Mouse (Mus musculus): ENCODE results near the gene Gm13030. TPM values are rescaled to one million over a fixed set of nuclear protein-coding genes. Genes with fewer than 3 reads are reported as not detected.
A peak's percentile ranks its signal among the peaks of the same experiment; 100 is the strongest.
"Not testable (repeated sequence)": the region's sequence is repeated elsewhere in the genome, so short reads cannot be mapped to it uniquely, and the experiment has no call there.

Gm13030 gene
- polyA plus RNA-seq, 1 experiment = not detected

DNA sequence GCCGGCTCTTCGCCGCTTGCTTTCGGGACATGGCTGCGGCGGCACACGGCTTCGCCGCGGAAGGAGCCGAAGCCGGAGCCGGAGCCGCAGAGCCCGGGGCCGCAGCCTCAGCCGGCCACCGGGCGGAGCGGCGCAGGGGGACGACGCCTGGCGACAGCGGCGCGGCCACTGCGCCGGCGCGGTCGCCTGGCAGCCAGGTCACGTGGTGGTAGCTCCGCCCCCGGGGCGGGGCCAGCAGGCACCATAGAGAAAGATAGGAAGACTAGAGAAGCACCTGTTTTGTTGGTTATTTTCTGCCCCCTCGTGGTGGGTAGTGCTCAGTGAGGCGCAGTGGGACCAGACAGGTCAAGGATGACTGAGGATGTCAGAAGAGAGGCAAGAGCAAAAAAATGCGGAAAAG, 40.0 kb upstream of the Gm13030 start, which contains the start of gene Otud3:
Otud3 (minus strand) TSS at position 149 of the 400 bp plus-strand sequence.
- H3K27me3 ChIP-seq (ENCODE audit: control insufficient read depth, insufficient read depth, insufficient read length) = no peaks in the 10 kb centered on the region

DNA sequence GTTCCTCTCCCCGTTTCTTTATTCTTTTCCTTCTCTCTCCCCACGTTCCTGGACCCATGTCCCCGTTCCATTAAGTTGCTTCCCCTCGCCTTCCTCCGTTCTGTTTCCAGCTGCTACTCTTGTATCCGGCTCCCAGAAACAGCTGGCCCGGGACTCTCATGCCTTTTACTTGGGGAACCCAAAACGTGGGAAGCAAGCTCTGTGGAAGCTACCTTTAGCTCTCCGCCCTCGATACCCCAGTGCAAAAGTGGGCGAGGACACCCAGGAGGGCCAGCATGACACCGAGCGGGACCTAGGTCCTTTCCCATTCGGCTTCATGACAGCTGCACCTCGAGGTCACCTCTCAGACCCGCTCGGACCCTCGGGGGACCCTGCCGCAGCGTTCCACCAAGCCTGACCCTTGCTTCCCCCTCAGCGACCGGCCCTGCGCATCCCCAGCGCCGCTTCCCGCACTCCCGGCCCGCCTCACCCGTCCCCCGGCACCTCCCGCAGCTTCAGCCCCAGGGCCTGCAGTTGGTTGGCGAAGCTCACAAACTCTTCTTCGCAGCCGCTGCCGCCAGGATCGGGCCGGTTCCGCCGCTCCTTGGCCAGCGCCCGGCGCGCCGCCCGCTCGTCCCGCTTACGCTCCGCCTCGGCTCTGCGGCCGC, 39.5 kb upstream of the Gm13030 start:
- TF ChIP-seq TCF3 (IDR thresholded peaks at IDR 0.05; ENCODE audit: insufficient read length, low read depth) = no peak
- TF ChIP-seq REST (IDR thresholded peaks at IDR 0.05; ENCODE audit: insufficient read depth, insufficient read length) = no peak
- TF ChIP-seq MYOD1 (IDR thresholded peaks at IDR 0.05; ENCODE audit: control insufficient read depth in 1 of 3, insufficient read length in 2 of 3, low read depth in 2 of 3) = no peak
- TF ChIP-seq USF1 (IDR thresholded peaks at IDR 0.05; ENCODE audit: low read depth) = no peak
- TF ChIP-seq MAX (IDR thresholded peaks at IDR 0.05; ENCODE audit: low read depth) = no peak
- TF ChIP-seq POLR2AphosphoS2 (IDR thresholded peaks at IDR 0.05; ENCODE audit: insufficient read length, low read depth) = no peak
- no peak for TF ChIP-seq CEBPB (IDR thresholded peaks at IDR 0.05; ENCODE audit: insufficient read depth, poor library complexity, severe bottlenecking)
- TF ChIP-seq E2F4 (IDR thresholded peaks at IDR 0.05; ENCODE audit: insufficient read depth) = no peak
- TF ChIP-seq POLR2A (IDR thresholded peaks at IDR 0.05; ENCODE audit: insufficient read length, low read depth) = no peak
- no peak for TF ChIP-seq TCF12 (IDR thresholded peaks at IDR 0.05; ENCODE audit: insufficient read depth, poor library complexity, severe bottlenecking)
- Histone ChIP-seq H3K27me3 (ENCODE audit: control insufficient read depth, insufficient read depth, insufficient read length) (no peaks in the 10 kb centered on the region), H3K36me3 (ENCODE audit: control insufficient read depth, insufficient read depth) (no peaks in the 10 kb centered on the region), H3ac (ENCODE audit: control insufficient read depth, insufficient read length) (peak overlapping the region; percentile 73), H3K79me2 (ENCODE audit: control insufficient read depth, insufficient read depth) (peaks cover 7% of the 10 kb centered on the region), H3K4me3 (peak overlapping the region; percentile 32), H3K4me2 (ENCODE audit: low read depth) (peak overlapping the region; percentile 93)

More for the DNA sequence above, 40.0 kb upstream of the Gm13030 start, which contains the start of gene Otud3:
- Histone ChIP-seq H3ac (ENCODE audit: control insufficient read depth, insufficient read length) (peak within 1 kb of the TSS; percentile 73), H3K79me2 (ENCODE audit: control insufficient read depth, insufficient read depth) (peaks cover 7% of the 10 kb centered on the region), H3K36me3 (ENCODE audit: control insufficient read depth, insufficient read depth) (no peaks in the 10 kb centered on the region), H3K4me3 (peak within 1 kb of the TSS; percentile 32), H3K4me2 (ENCODE audit: low read depth) (peak within 1 kb of the TSS; percentile 93)
- TF ChIP-seq TCF3 (IDR thresholded peaks at IDR 0.05; ENCODE audit: insufficient read length, low read depth) (no peak), REST (IDR thresholded peaks at IDR 0.05; ENCODE audit: insufficient read depth, insufficient read length) (no peak), MYOG (IDR thresholded peaks at IDR 0.05; ENCODE audit: control insufficient read depth in 1 of 3, insufficient read depth in 1 of 3, insufficient read length in 2 of 3, low read depth in 2 of 3) (peak in 1 of 3 experiments; percentile 8), E2F4 (IDR thresholded peaks at IDR 0.05; ENCODE audit: insufficient read depth) (no peak), CEBPB (IDR thresholded peaks at IDR 0.05; ENCODE audit: insufficient read depth, poor library complexity, severe bottlenecking) (no peak), MAX (IDR thresholded peaks at IDR 0.05; ENCODE audit: low read depth) (no peak), MYOD1 (IDR thresholded peaks at IDR 0.05; ENCODE audit: control insufficient read depth in 1 of 3, insufficient read length in 2 of 3, low read depth in 2 of 3) (no peak), POLR2AphosphoS2 (IDR thresholded peaks at IDR 0.05; ENCODE audit: insufficient read length, low read depth) (peak; percentile 74), SRF (IDR thresholded peaks at IDR 0.05; ENCODE audit: control insufficient read depth, insufficient read length, low read depth) (no peak), TCF12 (IDR thresholded peaks at IDR 0.05; ENCODE audit: insufficient read depth, poor library complexity, severe bottlenecking) (no peak), POLR2A (IDR thresholded peaks at IDR 0.05; ENCODE audit: insufficient read length, low read depth) (peak; percentile 84), USF1 (IDR thresholded peaks at IDR 0.05; ENCODE audit: low read depth) (peak; percentile 84)

DNA sequence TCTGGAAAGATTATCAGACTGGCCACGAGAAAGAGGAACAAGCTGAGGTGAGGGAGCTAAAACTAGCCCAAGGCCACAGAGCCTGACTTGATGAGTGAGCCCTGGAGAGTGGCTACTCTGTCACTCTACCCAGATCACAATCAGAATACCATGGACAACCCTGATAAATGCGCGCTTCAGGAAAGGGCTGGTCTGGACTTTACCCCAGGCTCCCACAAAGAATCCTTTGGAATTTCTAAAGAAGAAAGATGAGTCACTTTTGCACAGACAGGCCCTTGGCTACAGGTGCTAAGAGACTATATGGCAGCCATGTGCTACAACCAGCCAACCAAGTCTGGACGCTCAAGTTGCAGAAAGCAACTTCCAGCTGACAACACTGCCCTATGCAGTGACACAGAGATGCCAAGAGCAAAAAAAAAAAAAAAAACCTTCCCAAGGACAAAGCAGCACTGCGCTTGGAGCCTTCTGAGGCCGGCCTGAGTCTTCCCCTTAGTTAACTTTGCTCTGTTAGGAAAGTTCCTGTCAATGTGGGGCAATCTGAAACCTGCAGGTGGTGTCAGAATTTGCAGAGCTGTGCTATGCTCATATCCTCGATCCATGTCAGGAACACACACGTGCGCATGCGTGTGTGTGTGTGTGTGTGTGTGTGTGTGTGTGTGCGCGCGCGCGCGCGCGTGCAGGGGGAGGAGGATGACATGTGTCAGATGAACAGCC, 32.0 kb upstream of the Gm13030 start:
- TF ChIP-seq MAX (IDR thresholded peaks at IDR 0.05; ENCODE audit: low read depth) (no peak), REST (IDR thresholded peaks at IDR 0.05; ENCODE audit: insufficient read depth, insufficient read length) (no peak), CEBPB (IDR thresholded peaks at IDR 0.05; ENCODE audit: insufficient read depth, poor library complexity, severe bottlenecking) (no peak), MYOG (IDR thresholded peaks at IDR 0.05; ENCODE audit: control insufficient read depth in 1 of 3, insufficient read depth in 1 of 3, insufficient read length in 2 of 3, low read depth in 2 of 3) (no peak), POLR2AphosphoS2 (IDR thresholded peaks at IDR 0.05; ENCODE audit: insufficient read length, low read depth) (no peak), SRF (IDR thresholded peaks at IDR 0.05; ENCODE audit: control insufficient read depth, insufficient read length, low read depth) (no peak), TCF12 (IDR thresholded peaks at IDR 0.05; ENCODE audit: insufficient read depth, poor library complexity, severe bottlenecking) (no peak), MYOD1 (IDR thresholded peaks at IDR 0.05; ENCODE audit: control insufficient read depth in 1 of 3, insufficient read length in 2 of 3, low read depth in 2 of 3) (no peak), E2F4 (IDR thresholded peaks at IDR 0.05; ENCODE audit: insufficient read depth) (no peak), TCF3 (IDR thresholded peaks at IDR 0.05; ENCODE audit: insufficient read length, low read depth) (no peak), POLR2A (IDR thresholded peaks at IDR 0.05; ENCODE audit: insufficient read length, low read depth) (no peak), USF1 (IDR thresholded peaks at IDR 0.05; ENCODE audit: low read depth) (no peak)
- peaks cover 18% of the 10 kb centered on the region for H3K36me3 ChIP-seq (ENCODE audit: control insufficient read depth, insufficient read depth)
- no peaks in the 10 kb centered on the region for H3K79me2 ChIP-seq (ENCODE audit: control insufficient read depth, insufficient read depth)
- no peak overlapping the region for H3K4me2 ChIP-seq (ENCODE audit: low read depth)
- H3K27me3 ChIP-seq (ENCODE audit: control insufficient read depth, insufficient read depth, insufficient read length) = no peaks in the 10 kb centered on the region
- no peak overlapping the region for H3ac ChIP-seq (ENCODE audit: control insufficient read depth, insufficient read length)
- H3K4me3 ChIP-seq = no peak overlapping the region

DNA sequence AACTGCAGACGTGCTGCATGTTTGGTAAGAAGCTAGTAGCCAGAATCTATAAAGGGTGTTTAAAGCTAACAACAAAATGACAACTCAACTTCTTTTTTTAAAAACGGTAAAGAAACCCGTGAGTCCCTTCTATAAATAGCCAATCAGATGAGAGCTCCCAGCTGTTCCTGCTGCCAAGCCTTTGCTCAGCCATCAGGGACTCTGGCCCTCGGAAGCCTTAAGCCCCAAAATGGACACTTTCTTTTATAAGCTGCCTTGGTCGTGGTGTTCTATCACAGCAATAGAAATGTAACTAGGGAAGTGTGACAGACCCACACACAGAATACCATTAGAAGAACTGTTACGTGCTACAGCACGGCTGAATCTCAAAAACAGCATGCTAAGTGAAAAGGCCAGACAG, 25.6 kb upstream of the Gm13030 start:
- TF ChIP-seq MYOG (IDR thresholded peaks at IDR 0.05; ENCODE audit: control insufficient read depth in 1 of 3, insufficient read depth in 1 of 3, insufficient read length in 2 of 3, low read depth in 2 of 3) (peak in 1 of 3 experiments; percentile 46), MYOD1 (IDR thresholded peaks at IDR 0.05; ENCODE audit: control insufficient read depth in 1 of 3, insufficient read length in 2 of 3, low read depth in 2 of 3) (no peak), POLR2AphosphoS2 (IDR thresholded peaks at IDR 0.05; ENCODE audit: insufficient read length, low read depth) (no peak), USF1 (IDR thresholded peaks at IDR 0.05; ENCODE audit: low read depth) (no peak)

DNA sequence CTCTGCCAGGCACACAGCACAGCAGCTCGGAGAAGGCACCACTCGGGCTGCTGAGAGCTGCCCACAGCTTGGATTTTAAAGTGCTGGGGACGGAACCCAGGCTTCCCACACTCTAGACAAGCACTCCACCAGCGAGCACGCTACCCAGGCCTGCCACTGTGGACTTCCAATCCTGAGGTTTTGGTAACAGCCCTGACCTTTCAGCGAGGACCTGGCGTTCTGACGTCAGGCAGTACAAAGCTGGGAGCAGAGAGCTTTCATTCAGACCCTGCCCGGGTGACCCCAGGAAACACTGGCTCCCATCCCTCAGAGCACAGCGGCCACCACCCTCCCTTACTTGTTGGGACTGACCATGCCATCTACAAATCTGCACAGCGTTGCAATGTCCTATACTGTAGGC, 20.0 kb upstream of the Gm13030 start:
- not testable (repeated sequence) for H3ac ChIP-seq (ENCODE audit: control insufficient read depth, insufficient read length); H3K4me2 ChIP-seq (ENCODE audit: low read depth); H3K27me3 ChIP-seq (ENCODE audit: control insufficient read depth, insufficient read depth, insufficient read length); H3K79me2 ChIP-seq (ENCODE audit: control insufficient read depth, insufficient read depth); H3K4me3 ChIP-seq; H3K36me3 ChIP-seq (ENCODE audit: control insufficient read depth, insufficient read depth)

More for the DNA sequence above, 25.6 kb upstream of the Gm13030 start:
- Histone ChIP-seq H3K79me2 (ENCODE audit: control insufficient read depth, insufficient read depth) (no peaks in the 10 kb centered on the region), H3K4me2 (ENCODE audit: low read depth) (no peak overlapping the region), H3ac (ENCODE audit: control insufficient read depth, insufficient read length) (no peak overlapping the region), H3K4me3 (no peak overlapping the region), H3K27me3 (ENCODE audit: control insufficient read depth, insufficient read depth, insufficient read length) (no peaks in the 10 kb centered on the region), H3K36me3 (ENCODE audit: control insufficient read depth, insufficient read depth) (peaks cover 11% of the 10 kb centered on the region)
